Mouse (Mus musculus): ENCODE measurements around the gene Kmt2b. TPM values are rescaled to one million over a fixed set of nuclear protein-coding genes. Genes with fewer than 3 reads are reported as not detected.

The Kmt2b gene
- polyA plus RNA-seq (2015; fragmentation: Nextera tagmentation; extraction: Ambion mirVana), result 3.0 and 3.9 TPM in 2 replicates

DNA sequence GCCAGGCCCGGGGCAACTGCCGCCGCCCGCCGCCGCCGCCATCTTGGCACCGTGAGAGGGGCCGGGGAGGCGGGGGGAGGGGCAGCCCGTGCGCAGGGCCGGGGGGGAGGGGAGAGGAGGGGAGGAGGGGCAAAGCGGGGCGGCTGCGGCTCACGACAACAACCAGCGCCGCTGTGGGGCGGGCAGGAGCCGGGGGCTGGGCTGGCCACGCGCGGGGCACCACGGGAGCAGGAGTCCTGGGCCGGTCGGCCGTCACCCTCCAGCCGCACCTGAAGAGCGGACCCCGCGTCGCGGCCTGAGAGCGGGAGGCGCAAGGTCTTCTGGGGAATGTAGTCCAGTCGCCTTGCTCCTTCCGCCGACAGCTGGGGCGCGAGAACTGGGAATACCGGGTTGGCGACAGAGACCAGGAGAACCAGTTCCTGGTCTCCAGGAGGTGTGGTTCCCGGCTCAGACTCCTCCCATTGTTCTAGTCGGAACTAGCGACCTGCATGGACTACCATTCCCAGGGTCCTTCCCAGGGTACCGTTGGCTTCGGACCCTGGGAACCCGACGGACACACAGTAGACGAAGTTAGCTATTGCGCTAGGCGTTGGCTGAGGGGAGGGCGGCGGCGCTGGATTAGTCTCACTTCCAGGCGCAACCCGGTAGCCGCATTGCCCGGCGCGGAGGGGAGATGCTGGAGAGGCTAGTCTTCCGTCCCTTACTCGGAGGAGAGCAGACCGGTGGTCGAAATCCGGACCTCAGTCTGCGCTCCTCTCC is at the start of gene Kmt2b:
TSS of gene Kmt2b (minus strand) at position 51 of the 759 bp plus-strand sequence.

DNA sequence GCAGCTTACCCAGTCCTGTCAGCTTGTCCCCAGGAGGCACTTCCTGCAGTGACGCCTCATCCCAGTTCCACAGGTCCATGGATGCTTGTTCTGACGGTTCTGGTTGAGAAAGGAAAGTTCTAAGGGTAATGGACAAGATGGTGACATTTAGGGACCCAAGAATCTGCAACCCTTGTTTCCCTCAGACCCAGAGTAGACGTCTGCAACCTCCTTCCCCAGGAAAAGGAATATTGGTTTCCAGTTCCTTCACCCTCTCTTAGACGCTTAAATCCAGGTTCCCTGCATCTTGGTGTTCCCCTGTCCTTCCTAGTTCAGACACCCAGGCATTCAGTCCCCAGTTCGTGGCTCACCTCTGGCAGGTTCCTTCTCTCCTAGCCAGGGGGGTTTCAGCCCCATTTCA is 47.2 kb upstream of the Kmt2b start, which contains the start of gene Etv2:
TSS of gene Etv2 (minus strand) at position 101 of the 400 bp plus-strand sequence.

DNA sequence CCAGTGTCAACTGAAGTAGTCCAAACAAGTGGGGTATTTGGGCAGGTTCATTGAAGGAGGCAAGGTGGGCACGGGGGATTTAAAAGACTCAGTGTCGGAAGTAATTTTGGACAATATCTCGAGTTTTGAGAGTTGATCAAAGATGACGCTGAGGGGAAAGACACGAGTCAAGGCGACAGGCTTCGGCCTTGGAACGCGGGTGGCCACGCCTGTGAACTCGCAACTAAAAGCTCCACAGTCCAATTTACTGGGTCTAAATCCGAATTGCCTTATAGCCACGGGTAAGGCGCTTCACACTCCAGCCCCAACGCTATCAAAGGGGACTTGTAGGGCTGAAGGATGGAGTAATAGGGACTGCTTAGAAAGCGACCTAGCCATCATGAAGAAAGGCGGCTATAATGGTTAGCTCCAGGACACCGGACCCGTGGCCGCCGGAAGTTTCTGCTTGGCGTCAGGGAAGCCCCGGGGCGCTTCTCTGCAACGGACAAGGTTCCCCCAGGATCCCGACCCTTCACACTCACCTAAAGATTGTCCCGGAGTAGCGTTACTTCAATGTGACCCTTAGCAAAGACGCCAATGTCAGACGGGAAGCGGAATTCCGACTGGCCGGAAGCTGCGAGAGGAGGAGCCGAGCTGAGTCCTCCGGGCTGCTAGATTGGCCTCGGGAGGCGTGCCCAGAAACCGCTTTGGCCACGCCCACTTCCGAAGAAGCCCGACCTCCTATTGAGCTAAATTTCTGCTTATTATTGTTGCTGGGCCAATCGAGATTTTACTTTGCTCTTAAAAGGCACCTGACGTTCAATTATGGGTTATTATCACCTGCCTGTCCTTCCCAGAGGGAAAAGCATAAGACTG is 37.2 kb upstream of the Kmt2b start, which contains the start of gene Cox6b1:
TSS of gene Cox6b1 (minus strand) at position 622 of the 855 bp plus-strand sequence.

DNA sequence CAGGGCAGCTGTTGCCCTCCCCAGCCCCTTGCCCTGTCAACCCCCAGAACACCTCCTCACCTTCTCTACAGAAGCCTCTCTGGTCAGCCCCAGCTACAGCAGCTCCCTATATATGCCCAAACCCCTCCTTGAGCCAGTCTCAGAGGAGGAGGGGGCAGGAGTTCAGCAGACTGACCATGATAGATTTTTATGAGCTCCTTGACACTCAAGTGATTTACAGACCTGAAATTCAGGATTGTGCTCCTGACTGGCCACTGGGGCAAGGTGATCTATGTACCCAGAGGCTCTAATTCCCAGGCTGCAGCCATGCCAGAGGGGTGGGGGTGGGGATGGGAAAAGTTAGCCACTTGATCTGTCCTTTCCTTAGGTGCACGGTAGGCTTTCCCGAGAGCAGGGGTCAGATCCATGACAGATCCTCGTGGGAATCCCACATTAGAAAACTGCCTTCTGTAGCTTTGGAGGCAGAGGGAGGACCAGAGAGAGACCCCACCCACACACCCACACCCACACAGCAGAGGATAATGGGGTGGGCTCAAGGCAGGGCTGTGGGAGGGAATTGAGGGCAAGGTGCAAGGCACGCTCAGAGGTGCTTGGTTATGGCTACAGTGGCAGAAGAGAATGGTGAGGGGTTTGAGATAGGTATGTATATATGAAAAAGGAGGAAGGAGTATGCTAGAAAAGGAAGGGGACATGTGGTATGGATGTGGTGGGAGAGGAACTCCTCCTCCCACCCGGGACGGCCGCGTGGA is 24.3 kb upstream of the Kmt2b start, which contains the start of gene Upk1a:
TSS of gene Upk1a (minus strand) at position 194 of the 749 bp plus-strand sequence.

DNA sequence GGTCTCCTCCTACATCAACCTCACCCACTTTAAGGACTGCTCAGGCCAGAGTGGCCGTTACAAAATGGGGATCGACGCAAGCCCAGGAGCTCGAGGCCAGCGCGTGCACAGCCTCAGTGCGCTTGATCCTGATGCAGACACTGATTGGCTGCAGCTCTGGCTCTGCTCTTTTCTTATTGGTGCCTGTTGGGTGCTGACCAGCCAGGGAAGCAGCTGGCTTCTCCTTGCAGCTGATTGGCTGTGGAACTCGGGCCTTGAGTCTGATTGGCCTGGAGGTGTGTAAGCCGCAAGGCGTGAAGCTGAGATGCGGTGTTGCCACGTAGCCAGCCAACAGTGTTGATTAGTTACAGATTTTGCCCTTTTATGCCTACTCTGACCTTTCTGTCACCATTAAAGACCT is 10.3 kb upstream of the Kmt2b start, which contains the start of gene Zbtb32:
TSS of gene Zbtb32 (minus strand) at position 124 of the 400 bp plus-strand sequence.

DNA sequence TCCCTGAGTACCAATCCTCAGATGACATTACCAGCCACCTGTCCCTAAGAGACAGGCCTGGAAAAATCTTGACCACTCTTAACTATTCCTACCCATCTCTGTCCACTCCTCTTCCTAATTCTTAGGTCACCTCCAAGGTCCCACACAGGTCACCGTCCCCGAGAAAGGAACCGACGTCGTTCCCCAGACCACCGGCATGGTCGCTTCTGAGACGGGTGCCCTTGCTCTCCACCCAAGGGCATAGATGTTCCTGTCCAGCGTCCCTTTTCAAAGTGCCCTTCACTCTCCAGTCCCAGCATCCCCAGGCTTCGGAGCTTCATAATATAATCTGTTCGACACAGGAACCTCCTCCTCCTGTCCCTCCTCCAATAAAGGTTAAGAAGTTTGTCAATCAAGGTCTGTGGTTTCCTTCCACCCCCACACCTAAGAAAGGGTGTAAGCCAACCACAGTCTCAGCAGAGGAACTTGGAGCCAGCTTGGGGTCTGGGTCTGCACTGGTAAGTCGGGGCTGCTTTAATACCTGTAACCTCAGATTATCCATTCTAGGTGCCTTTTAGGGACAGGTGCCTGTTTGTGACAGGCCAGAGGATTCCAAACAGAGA is 23.5 kb downstream of the Kmt2b start, which contains the start of gene Igflr1:
TSS of gene Igflr1 (plus strand) at position 458 of the 602 bp plus-strand sequence.

DNA sequence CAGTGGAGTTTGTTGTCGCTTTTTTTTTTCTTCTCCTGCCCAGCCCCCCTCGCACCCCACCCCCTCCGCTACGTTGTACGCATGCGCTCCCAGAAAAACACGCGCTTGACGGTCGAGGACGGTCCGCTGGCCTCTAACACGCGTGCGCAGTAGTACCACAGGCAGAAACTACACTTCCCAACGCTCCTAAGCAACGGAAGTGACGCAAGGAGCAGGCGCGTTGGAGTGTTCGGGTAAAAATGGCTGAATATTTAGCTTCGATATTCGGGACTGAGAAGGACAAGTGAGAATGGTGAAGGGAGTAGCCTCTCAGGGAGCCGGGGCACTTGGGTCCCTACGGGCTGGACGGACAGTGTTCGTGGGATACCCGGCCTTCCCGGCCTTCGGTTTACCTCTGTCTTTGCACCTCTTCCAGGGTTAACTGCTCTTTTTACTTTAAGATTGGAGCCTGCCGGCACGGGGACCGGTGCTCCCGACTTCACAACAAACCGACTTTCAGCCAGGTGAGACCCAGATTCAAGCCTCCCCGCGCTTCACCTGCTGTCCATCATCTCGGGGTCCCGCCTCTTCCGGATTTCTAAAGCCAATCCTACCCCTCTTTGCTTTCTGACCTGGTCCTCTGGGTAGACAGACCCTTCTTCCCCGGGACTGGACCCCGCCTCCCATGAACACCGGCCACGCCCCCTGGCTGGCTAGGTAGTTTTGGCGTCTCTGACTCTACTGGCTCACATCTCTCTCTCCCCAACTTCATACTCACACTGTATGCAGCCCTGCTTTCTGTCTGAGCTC is 25.2 kb downstream of the Kmt2b start, which contains the start of the genes U2af1l4, Gm49396 and Psenen:
TSS of gene U2af1l4 (plus strand) at position 185 of the 789 bp plus-strand sequence.
TSS of gene Gm49396 (plus strand) at position 228 of the 789 bp plus-strand sequence.
TSS of gene Psenen (minus strand) at position 511 of the 789 bp plus-strand sequence.

DNA sequence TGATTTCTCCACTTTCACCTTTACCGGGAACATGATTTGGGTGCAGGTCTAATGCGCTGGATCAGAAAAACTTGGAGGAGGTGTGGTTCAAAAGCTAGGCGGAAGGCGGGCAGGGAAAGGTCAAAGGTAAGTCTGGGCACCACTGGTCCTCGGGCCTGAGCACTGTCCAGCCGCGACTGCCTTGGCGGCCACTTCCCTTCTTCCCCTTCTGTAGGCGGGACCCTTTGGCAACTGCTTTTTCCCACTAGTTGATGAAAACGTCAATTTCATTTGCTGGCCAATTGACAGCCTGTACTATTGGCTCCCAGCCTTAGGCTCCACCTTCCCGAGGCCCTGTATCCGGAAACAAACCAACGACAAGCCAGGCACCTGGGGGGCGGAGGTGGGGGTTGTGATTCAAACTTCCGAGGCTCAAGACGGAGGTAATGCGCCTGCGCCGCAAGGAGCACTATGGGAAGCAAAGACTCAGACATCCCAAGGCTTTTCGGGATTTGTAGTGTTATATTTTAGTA is 29.0 kb downstream of the Kmt2b start, which contains the start of gene Lin37:
TSS of gene Lin37 (minus strand) at position 396 of the 512 bp plus-strand sequence.

DNA sequence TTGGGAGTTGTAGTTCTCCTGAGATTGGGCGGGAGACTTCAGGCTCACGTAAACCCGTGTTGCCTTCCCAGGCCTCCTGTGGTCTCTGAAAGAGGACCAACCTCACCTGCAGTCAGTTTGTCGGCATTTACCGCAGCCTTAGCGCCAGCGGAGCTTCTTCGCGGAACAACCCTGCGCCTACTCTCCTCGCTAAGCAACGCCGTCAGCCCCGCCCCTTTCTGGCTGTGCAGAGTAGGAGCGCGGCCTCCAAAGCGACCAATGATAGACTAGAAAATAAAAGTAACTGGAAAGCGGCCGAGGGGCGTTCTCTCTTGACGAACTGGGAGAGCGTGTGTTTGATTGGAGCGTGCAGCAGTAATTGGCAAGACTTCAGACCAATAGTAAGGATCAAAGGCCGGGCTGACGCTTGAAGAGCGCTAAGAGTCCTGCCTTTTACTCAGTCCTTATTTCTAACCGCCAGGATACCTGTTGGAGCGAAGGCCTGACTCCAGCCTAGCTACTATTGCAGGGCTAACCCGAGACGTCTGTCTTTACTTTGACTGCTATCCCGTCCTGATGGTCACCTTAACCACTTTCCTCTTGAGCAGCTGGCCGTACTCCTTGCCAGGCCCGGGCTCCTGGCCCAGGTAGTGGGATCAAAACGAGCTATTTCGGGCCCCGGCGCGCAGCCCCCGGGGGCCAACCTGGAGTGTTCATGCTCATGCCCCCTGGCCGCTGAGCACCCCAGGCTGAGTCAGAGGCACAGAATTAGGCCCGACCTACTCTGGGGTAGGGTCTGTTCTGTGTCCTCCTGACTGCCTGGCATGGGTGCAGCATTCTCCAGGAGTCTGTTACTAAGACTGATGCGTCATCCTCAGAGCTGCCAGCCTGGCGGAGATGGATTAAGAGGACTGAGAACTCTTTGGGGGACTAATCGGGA is 36.2 kb downstream of the Kmt2b start, which contains the start of the genes Hspb6 and Proser3:
TSS of gene Hspb6 (plus strand) at position 77 of the 919 bp plus-strand sequence.
TSS of gene Proser3 (minus strand) at position 198 of the 919 bp plus-strand sequence.

DNA sequence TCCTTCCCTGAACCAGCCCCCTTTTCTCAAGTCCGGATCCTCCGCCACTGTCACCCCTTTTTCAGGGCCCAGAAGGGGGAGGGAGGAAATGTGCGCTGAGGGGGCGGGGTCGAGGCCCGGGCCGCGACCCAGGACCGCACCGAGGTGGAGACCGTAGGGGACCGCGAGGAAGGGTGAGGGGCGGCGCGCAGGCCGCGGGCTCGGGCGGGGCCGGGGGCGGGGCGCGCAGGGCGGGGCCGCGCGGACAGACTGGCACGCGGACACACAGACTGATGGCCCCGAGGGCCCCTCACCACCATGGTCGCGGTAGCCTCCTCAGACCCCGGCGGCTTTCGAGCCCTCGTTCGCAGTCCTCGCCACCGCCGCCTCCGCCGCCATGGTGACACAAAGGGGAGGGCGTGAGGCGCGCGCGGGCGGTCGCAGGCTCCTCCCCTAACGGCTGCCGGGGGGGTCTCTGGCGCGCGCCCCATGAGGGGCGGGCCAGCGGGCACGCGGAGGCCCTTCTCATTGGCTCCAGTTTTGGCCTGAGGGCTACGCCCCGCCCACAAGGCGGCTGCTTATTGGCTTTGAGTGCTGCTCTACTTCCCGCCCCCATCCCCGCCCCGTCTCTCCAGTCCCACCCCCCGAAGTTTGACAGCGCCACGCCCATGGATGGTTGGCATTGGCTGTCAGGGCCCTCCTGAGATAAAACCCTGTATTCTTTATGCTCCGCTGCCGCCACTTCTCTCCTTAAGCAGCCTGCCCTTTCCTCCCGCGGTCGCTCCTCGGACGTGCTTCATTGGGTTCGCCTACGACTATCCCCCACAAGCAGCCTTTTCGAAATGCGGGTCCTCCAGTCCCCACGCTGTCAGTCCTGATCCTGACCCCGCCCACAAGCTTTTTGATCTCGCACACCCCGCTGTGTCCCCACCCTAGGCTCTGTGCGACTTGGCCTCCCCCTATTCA is 53.6 kb downstream of the Kmt2b start, which contains the start of gene Arhgap33:
TSS of gene Arhgap33 (minus strand) at position 428 of the 945 bp plus-strand sequence.

Small RNA genes lying within 50 kb of the gene (microRNA-seq; reads per million reads assigned to microRNA genes)
- gene Gm38670, result 1.2 to 1.3 reads per million in 2 experiments
- 0 reads per million in 2 experiments for gene Mir3569

Other genes with a start within 250 kb of the Kmt2b start
- 1.1 TPM in 2 replicates for gene Lrfn3, start 226.0 kb downstream of the Kmt2b start, polyA plus RNA-seq (2015; fragmentation: Nextera tagmentation; extraction: Ambion mirVana)
- gene Tyrobp, start 175.0 kb downstream of the Kmt2b start, polyA plus RNA-seq (2015; fragmentation: Nextera tagmentation; extraction: Ambion mirVana), result 68.8 and 91.3 TPM in 2 replicates
- 2.9 and 3.6 TPM in 2 replicates for gene Hcst, start 168.9 kb downstream of the Kmt2b start, polyA plus RNA-seq (2015; fragmentation: Nextera tagmentation; extraction: Ambion mirVana)
- gene Nfkbid, start 167.0 kb downstream of the Kmt2b start, polyA plus RNA-seq (2015; fragmentation: Nextera tagmentation; extraction: Ambion mirVana), result 0.27 and 0.44 TPM in 2 replicates
- gene Aplp1, start 143.2 kb downstream of the Kmt2b start, polyA plus RNA-seq (2015; fragmentation: Nextera tagmentation; extraction: Ambion mirVana), result 2.2 and 2.6 TPM in 2 replicates
- 0.09 and 0.23 TPM in 2 replicates for gene Kirrel2, start 131.0 kb downstream of the Kmt2b start, polyA plus RNA-seq (2015; fragmentation: Nextera tagmentation; extraction: Ambion mirVana)
- gene Nphs1, start 130.4 kb downstream of the Kmt2b start, polyA plus RNA-seq (2015; fragmentation: Nextera tagmentation; extraction: Ambion mirVana), result 0.10 TPM in 1 of 2 replicates, not detected in the other
- gene Prodh2, start 95.1 kb downstream of the Kmt2b start, polyA plus RNA-seq (2015; fragmentation: Nextera tagmentation; extraction: Ambion mirVana), result 0.07 TPM in 1 of 2 replicates, not detected in the other
- gene Arhgap33, start 53.7 kb downstream of the Kmt2b start, polyA plus RNA-seq (2015; fragmentation: Nextera tagmentation; extraction: Ambion mirVana), result 1.6 and 1.7 TPM in 2 replicates
- gene Hspb6, start 36.5 kb downstream of the Kmt2b start, polyA plus RNA-seq (2015; fragmentation: Nextera tagmentation; extraction: Ambion mirVana), result 249 and 337 TPM in 2 replicates
- gene Proser3, start 36.4 kb downstream of the Kmt2b start, polyA plus RNA-seq (2015; fragmentation: Nextera tagmentation; extraction: Ambion mirVana), result 3.3 TPM in 2 replicates
- 27.5 and 27.9 TPM in 2 replicates for gene Lin37, start 28.9 kb downstream of the Kmt2b start, polyA plus RNA-seq (2015; fragmentation: Nextera tagmentation; extraction: Ambion mirVana)
- 84.5 and 85.4 TPM in 2 replicates for gene U2af1l4, start 25.4 kb downstream of the Kmt2b start, polyA plus RNA-seq (2015; fragmentation: Nextera tagmentation; extraction: Ambion mirVana)
- 3.2 and 3.3 TPM in 2 replicates for gene Gm49396, start 25.4 kb downstream of the Kmt2b start, polyA plus RNA-seq (2015; fragmentation: Nextera tagmentation; extraction: Ambion mirVana)
- 120 and 135 TPM in 2 replicates for gene Psenen, start 25.1 kb downstream of the Kmt2b start, polyA plus RNA-seq (2015; fragmentation: Nextera tagmentation; extraction: Ambion mirVana)
- gene Igflr1, start 23.3 kb downstream of the Kmt2b start, polyA plus RNA-seq (2015; fragmentation: Nextera tagmentation; extraction: Ambion mirVana), result 0.66 and 1.7 TPM in 2 replicates
- 0.10 and 0.15 TPM in 2 replicates for gene Zbtb32, start 10.2 kb upstream of the Kmt2b start, polyA plus RNA-seq (2015; fragmentation: Nextera tagmentation; extraction: Ambion mirVana)
- 0.39 and 0.53 TPM in 2 replicates for gene Upk1a, start 24.1 kb upstream of the Kmt2b start, polyA plus RNA-seq (2015; fragmentation: Nextera tagmentation; extraction: Ambion mirVana)
- gene Cox6b1, start 37.4 kb upstream of the Kmt2b start, polyA plus RNA-seq (2015; fragmentation: Nextera tagmentation; extraction: Ambion mirVana), result 1,910 and 2,111 TPM in 2 replicates
- gene Etv2, start 47.1 kb upstream of the Kmt2b start, polyA plus RNA-seq (2015; fragmentation: Nextera tagmentation; extraction: Ambion mirVana), result not detected in 2 replicates
- gene Rbm42, start 61.6 kb upstream of the Kmt2b start, polyA plus RNA-seq (2015; fragmentation: Nextera tagmentation; extraction: Ambion mirVana), result 65.4 and 67.4 TPM in 2 replicates
- gene Haus5, start 76.3 kb upstream of the Kmt2b start, polyA plus RNA-seq (2015; fragmentation: Nextera tagmentation; extraction: Ambion mirVana), result 7.5 and 9.5 TPM in 2 replicates
- not detected in 2 replicates for gene Pmis2, start 82.9 kb upstream of the Kmt2b start, polyA plus RNA-seq (2015; fragmentation: Nextera tagmentation; extraction: Ambion mirVana)
- 0.33 TPM in 1 of 2 replicates, not detected in the other for gene 2200002J24Rik, start 110.2 kb upstream of the Kmt2b start, polyA plus RNA-seq (2015; fragmentation: Nextera tagmentation; extraction: Ambion mirVana)
- gene Atp4a, start 123.5 kb upstream of the Kmt2b start, polyA plus RNA-seq (2015; fragmentation: Nextera tagmentation; extraction: Ambion mirVana), result 0.15 and 0.22 TPM in 2 replicates
- 227 and 250 TPM in 2 replicates for gene Tmem147, start 140.8 kb upstream of the Kmt2b start, polyA plus RNA-seq (2015; fragmentation: Nextera tagmentation; extraction: Ambion mirVana)
- 0.21 TPM in 1 of 2 replicates, not detected in the other for gene Gapdhs, start 155.0 kb upstream of the Kmt2b start, polyA plus RNA-seq (2015; fragmentation: Nextera tagmentation; extraction: Ambion mirVana)
- 0.45 and 25.6 TPM in 2 replicates for gene Sbsn, start 162.7 kb upstream of the Kmt2b start, polyA plus RNA-seq (2015; fragmentation: Nextera tagmentation; extraction: Ambion mirVana)
- 0.51 and 65.3 TPM in 2 replicates for gene Dmkn, start 175.0 kb upstream of the Kmt2b start, polyA plus RNA-seq (2015; fragmentation: Nextera tagmentation; extraction: Ambion mirVana)
- 8.3 and 219 TPM in 2 replicates for gene Krtdap, start 199.2 kb upstream of the Kmt2b start, polyA plus RNA-seq (2015; fragmentation: Nextera tagmentation; extraction: Ambion mirVana)
- gene Ffar2, start 235.0 kb upstream of the Kmt2b start, polyA plus RNA-seq (2015; fragmentation: Nextera tagmentation; extraction: Ambion mirVana), result 1.0 and 6.6 TPM in 2 replicates

Data from skeletal muscle tissue, postnatal 0 days (tissue).